Mouse (Mus musculus): ENCODE measurements around the gene Tnfsf15. TPM values are rescaled to one million over a fixed set of nuclear protein-coding genes. Genes with fewer than 3 reads are reported as not detected.

The Tnfsf15 gene
- polyA plus RNA-seq (2012; ENCODE audit: low replicate concordance): 0.10 and 0.15 TPM in 2 replicates

GRCm38 (mm10) chr4:63744693-63745171 lies at the start of gene Tnfsf15:
Gene Tnfsf15 (minus strand): TSS chr4:63745113.

Other genes starting within 250 kb of the Tnfsf15 start
- 61.6 and 147 TPM in 2 replicates for gene Whrn, start 249.1 kb downstream of the Tnfsf15 start, polyA plus RNA-seq (2012; ENCODE audit: low replicate concordance)
- gene Atp6v1g1, start 200.3 kb downstream of the Tnfsf15 start, polyA plus RNA-seq (2012; ENCODE audit: low replicate concordance): 75.6 and 84.0 TPM in 2 replicates
- 14.5 and 19.5 TPM in 2 replicates for gene Tmem268, start 186.3 kb downstream of the Tnfsf15 start, polyA plus RNA-seq (2012; ENCODE audit: low replicate concordance)
- not detected in 2 replicates for gene Gm11213, start 139.9 kb downstream of the Tnfsf15 start, polyA plus RNA-seq (2012; ENCODE audit: low replicate concordance)
- not detected in 2 replicates for gene Tex48, start 122.7 kb downstream of the Tnfsf15 start, polyA plus RNA-seq (2012; ENCODE audit: low replicate concordance)
- gene Gm11214, start 81.7 kb downstream of the Tnfsf15 start, polyA plus RNA-seq (2012; ENCODE audit: low replicate concordance): not detected in 2 replicates
- gene Tnfsf8, start 116.2 kb upstream of the Tnfsf15 start, polyA plus RNA-seq (2012; ENCODE audit: low replicate concordance): 2.0 and 3.7 TPM in 2 replicates

All from hematopoietic multipotent progenitor cell, adult 10-12 weeks (in vitro differentiated cells).